Mouse (Mus musculus): ENCODE measurements around the gene Frs3.
"Not testable (repeated sequence)": the region's sequence is repeated elsewhere in the genome, so short reads cannot be mapped to it uniquely, and the experiment has no call there.

The Frs3 gene

GRCm38 (mm10) chr17:47688608-47689575, at the start of gene Frs3:
Frs3 (plus strand) TSS chr17:47689030.
- DNase-seq: peak; percentile 33 to 39

- no peak for DNase-seq
Measured at GRCm38 (mm10) chr17:47642992-47643391, 45.8 kb upstream of the Frs3 start.

GRCm38 (mm10) chr17:47646683-47647082, 42.1 kb upstream of the Frs3 start:
- DNase-seq: peak; percentile 11 to 43

GRCm38 (mm10) chr17:47648966-47649365, 39.9 kb upstream of the Frs3 start:
- DNase-seq: no peak

GRCm38 (mm10) chr17:47651953-47652352, 36.9 kb upstream of the Frs3 start:
- no peak for DNase-seq

- not testable (repeated sequence) for DNase-seq
Measured at GRCm38 (mm10) chr17:47654346-47654745, 34.5 kb upstream of the Frs3 start.

- DNase-seq: no peak
Measured at GRCm38 (mm10) chr17:47655697-47656096, 33.1 kb upstream of the Frs3 start.

GRCm38 (mm10) chr17:47657901-47658300, 30.9 kb upstream of the Frs3 start:
- DNase-seq: no peak

- DNase-seq: no peak
Measured at GRCm38 (mm10) chr17:47658741-47659243, 30.0 kb upstream of the Frs3 start.

GRCm38 (mm10) chr17:47663009-47663713, 25.7 kb upstream of the Frs3 start:
- DNase-seq: no peak

GRCm38 (mm10) chr17:47664474-47664873, 24.4 kb upstream of the Frs3 start:
- no peak for DNase-seq

- DNase-seq: no peak
Measured at GRCm38 (mm10) chr17:47669166-47669565, 19.7 kb upstream of the Frs3 start.

- no peak for DNase-seq
Measured at GRCm38 (mm10) chr17:47671988-47672310, 16.9 kb upstream of the Frs3 start.

- DNase-seq: no peak
Measured at GRCm38 (mm10) chr17:47672311-47673111, 16.3 kb upstream of the Frs3 start.

- DNase-seq: no peak
Measured at GRCm38 (mm10) chr17:47676581-47676980, 12.2 kb upstream of the Frs3 start.

GRCm38 (mm10) chr17:47678238-47678637, 10.6 kb upstream of the Frs3 start:
- no peak for DNase-seq

GRCm38 (mm10) chr17:47678702-47679101, 10.1 kb upstream of the Frs3 start:
- no peak for DNase-seq

GRCm38 (mm10) chr17:47682836-47683235, 6.0 kb upstream of the Frs3 start:
- no peak for DNase-seq

GRCm38 (mm10) chr17:47687409-47688343, 1.2 kb upstream of the Frs3 start:
- DNase-seq: peak; percentile 84 to 90

- DNase-seq: no peak
Measured at GRCm38 (mm10) chr17:47688344-47688607, 554 bp upstream of the Frs3 start, which contains the start of gene Tomm6. Tomm6 (minus strand) TSS chr17:47688386.

GRCm38 (mm10) chr17:47689894-47690293, 1.1 kb downstream of the Frs3 start:
- no peak for DNase-seq

GRCm38 (mm10) chr17:47691650-47692049, 2.8 kb downstream of the Frs3 start:
- DNase-seq: no peak

Data from thymus, adult 18-20 months (tissue).